Mouse (Mus musculus): ENCODE data around the gene Hspa8. TPM values are rescaled to one million over a fixed set of nuclear protein-coding genes. Genes with fewer than 3 reads are reported as not detected.
A peak's percentile ranks its signal among the peaks of the same experiment; 100 is the strongest.
"Not testable (repeated sequence)": the region's sequence is repeated elsewhere in the genome, so short reads cannot be mapped to it uniquely, and the experiment has no call there.

The Hspa8 gene
- polyA plus RNA-seq, 1 experiment from 2014 or later = 3,368 TPM

GRCm38 (mm10) chr9:40793581-40793980 is 7.2 kb upstream of the Hspa8 start:
- DNase-seq (ENCODE audit: low spot score) = no peak
- Histone ChIP-seq H3K36me3 (no peaks in the 10 kb centered on the region), H3K4me3 (no peak overlapping the region), H3K27ac (no peak overlapping the region), H3K4me1 (peaks cover 28% of the 10 kb centered on the region), H3K9me3 (no peaks in the 10 kb centered on the region), H3K27me3 (ENCODE audit: insufficient read depth, poor library complexity, severe bottlenecking) (no peaks in the 10 kb centered on the region)
- WGBS = 86% methylated on average over 5 of the region's 5 CpGs

DNA sequence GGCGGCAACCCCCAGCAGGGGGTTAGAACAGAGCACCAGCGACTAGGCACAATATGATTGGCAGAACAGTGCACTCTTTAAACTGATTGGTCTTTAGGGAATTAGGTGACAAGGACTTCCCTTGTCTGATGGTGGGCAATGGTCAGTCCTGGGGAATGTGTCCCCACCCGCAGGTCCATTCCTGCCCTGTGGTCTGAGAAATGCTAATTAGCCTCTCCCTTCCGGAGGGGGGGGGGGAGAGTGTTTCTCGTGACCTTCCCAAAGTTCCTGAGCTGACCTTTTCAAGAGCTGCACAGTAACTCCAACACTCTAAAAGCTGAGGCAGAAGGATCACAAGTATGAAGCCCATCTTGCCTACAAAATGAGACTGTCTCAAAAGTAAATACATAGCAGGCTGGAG is 6.5 kb upstream of the Hspa8 start:
- 19% methylated on average over 5 of the region's 5 CpGs for WGBS
- Histone ChIP-seq H3K27me3 (ENCODE audit: insufficient read depth, poor library complexity, severe bottlenecking) (no peaks in the 10 kb centered on the region), H3K36me3 (no peaks in the 10 kb centered on the region), H3K4me1 (peaks cover 35% of the 10 kb centered on the region), H3K4me3 (no peak overlapping the region), H3K9me3 (no peaks in the 10 kb centered on the region), H3K27ac (peak overlapping the region; percentile 47)
- no peak for DNase-seq (ENCODE audit: low spot score)

GRCm38 (mm10) chr9:40794926-40795325 is 5.9 kb upstream of the Hspa8 start:
- Histone ChIP-seq H3K4me1 (peaks cover 42% of the 10 kb centered on the region), H3K9me3 (no peaks in the 10 kb centered on the region), H3K36me3 (no peaks in the 10 kb centered on the region), H3K4me3 (no peak overlapping the region), H3K27ac (peak overlapping the region; percentile 47; the same call in 1 of the 2 replicates), H3K27me3 (ENCODE audit: insufficient read depth, poor library complexity, severe bottlenecking) (no peaks in the 10 kb centered on the region)
- WGBS = 54% methylated on average over 5 of the region's 5 CpGs
- DNase-seq (ENCODE audit: low spot score) = no peak

- Histone ChIP-seq H3K27me3 (ENCODE audit: insufficient read depth, poor library complexity, severe bottlenecking) (no peaks in the 10 kb centered on the region), H3K27ac (no peak overlapping the region), H3K4me3 (no peak overlapping the region), H3K9me3 (no peaks in the 10 kb centered on the region), H3K36me3 (no peaks in the 10 kb centered on the region), H3K4me1 (peaks cover 42% of the 10 kb centered on the region)
- 47% methylated on average over 2 of the region's 2 CpGs for WGBS
- no peak for DNase-seq (ENCODE audit: low spot score)
Measured at GRCm38 (mm10) chr9:40795562-40795961, 5.2 kb upstream of the Hspa8 start.

DNA sequence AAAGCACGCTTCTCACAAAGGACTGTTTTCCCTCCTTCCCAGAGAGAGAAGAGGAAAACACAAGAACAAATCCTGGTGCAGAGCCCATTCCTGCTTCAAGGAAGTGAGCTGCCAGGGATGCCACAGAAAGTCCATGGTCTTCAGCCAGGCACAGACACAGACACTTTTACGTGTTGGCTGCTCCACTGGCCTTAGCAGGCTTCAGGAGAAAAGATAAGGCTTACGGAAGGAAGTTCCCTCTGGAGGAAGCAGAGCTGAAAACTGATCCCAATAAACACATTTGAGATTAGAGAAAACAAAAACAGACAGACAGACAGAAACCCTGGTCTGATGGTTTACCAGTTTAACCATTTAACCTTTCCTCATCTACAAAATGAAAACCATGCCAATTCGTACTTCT is 4.7 kb upstream of the Hspa8 start:
- Histone ChIP-seq H3K27ac (peak overlapping the region; percentile 72), H3K4me3 (no peak overlapping the region), H3K27me3 (ENCODE audit: insufficient read depth, poor library complexity, severe bottlenecking) (no peaks in the 10 kb centered on the region), H3K4me1 (peaks cover 45% of the 10 kb centered on the region), H3K9me3 (no peaks in the 10 kb centered on the region), H3K36me3 (no peaks in the 10 kb centered on the region)
- WGBS = 31% methylated on average over 4 of the region's 4 CpGs
- DNase-seq (ENCODE audit: low spot score) = no peak

DNA sequence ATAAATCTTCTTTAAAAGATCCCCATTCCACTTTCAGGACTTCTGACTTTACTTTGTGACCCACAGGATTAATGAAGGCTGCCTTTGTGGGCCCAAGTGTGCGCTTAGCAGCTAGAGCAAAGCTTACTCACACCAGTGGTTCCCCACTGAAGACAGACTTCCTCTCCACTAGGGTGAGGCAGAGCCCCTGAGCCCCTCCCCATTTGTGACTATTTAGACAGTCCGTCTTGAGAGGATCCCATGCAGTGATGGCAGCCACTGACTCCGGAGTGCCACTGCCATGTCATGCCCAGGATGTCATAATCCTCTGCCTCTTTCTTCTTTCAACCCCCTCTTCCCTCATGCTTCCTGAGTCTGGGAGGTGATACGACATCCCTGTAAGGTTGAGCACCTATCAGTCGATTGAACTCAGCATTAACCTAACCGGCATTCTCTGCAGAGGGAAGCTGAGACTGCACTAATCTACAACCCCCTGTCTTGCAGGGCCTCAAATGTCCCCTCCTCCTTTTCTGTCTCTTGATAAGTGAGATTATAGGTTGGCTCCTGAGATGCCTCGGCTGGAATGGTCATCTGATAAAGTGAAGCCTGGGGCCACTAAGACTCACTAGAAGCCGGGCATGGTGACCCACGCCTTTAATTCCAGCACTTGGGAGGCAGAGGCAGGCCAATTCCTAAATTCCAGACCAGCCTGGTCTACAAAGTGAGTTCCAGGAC is 2.4 kb upstream of the Hspa8 start:
- WGBS = 56% methylated on average over 9 of the region's 9 CpGs
- H3K9me3 ChIP-seq = no peaks in the 10 kb centered on the region
- peaks cover 45% of the 10 kb centered on the region for H3K4me1 ChIP-seq
- H3K4me3 ChIP-seq = no peak overlapping the region
- peaks cover 14% of the 10 kb centered on the region for H3K36me3 ChIP-seq
- peak overlapping the region; percentile 99 for H3K27ac ChIP-seq
- DNase-seq (ENCODE audit: low spot score) = peak; percentile 73
- no peaks in the 10 kb centered on the region for H3K27me3 ChIP-seq (ENCODE audit: insufficient read depth, poor library complexity, severe bottlenecking)

DNA sequence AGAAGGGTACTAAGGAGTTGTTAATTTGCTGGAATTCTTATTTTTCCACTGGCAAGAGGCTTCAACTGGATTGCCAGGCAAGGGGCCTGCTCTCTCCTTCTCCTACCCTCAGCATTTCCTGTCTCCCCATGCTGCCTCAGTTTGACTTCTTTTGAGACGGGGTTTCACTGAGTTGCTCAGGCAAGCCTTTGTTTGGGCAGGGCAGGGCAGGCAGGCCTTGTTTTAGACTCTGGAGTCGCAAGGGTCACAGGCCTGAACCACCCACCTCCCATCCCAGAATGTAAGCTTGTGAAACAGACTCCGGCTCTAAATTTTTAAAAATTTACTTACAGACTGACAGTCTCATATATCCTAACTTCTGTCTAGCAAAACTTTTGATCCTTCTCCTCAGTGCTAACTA is 1.7 kb upstream of the Hspa8 start:
- Histone ChIP-seq H3K9me3 (no peaks in the 10 kb centered on the region), H3K27me3 (ENCODE audit: insufficient read depth, poor library complexity, severe bottlenecking) (no peaks in the 10 kb centered on the region), H3K4me3 (peak overlapping the region; percentile 98; the same call in 1 of the 2 replicates), H3K4me1 (peaks cover 43% of the 10 kb centered on the region), H3K27ac (peak overlapping the region; percentile 99), H3K36me3 (peaks cover 21% of the 10 kb centered on the region)
- 65% methylated on average over 3 of the region's 3 CpGs for WGBS
- DNase-seq (ENCODE audit: low spot score) = peak; percentile 74

- Histone ChIP-seq H3K27ac (peak overlapping the region; percentile 99), H3K27me3 (ENCODE audit: insufficient read depth, poor library complexity, severe bottlenecking) (no peaks in the 10 kb centered on the region), H3K4me3 (peak overlapping the region; percentile 98), H3K9me3 (no peaks in the 10 kb centered on the region), H3K4me1 (peaks cover 34% of the 10 kb centered on the region), H3K36me3 (peaks cover 28% of the 10 kb centered on the region)
- DNase-seq (ENCODE audit: low spot score) = peak; percentile 91
- 3% methylated on average over 30 of the region's 30 CpGs for WGBS
Measured at GRCm38 (mm10) chr9:40799837-40800501, 815 bp upstream of the Hspa8 start.

- Histone ChIP-seq H3K4me1 (peaks cover 29% of the 10 kb centered on the region), H3K4me3 (peak overlapping the region; percentile 98), H3K36me3 (peaks cover 47% of the 10 kb centered on the region), H3K27ac (peak overlapping the region; percentile 99)
- DNase-seq (ENCODE audit: low spot score) = peak; percentile 78
- under 1% methylated on average over 28 of the region's 28 CpGs for WGBS
- not testable (repeated sequence) for H3K9me3 ChIP-seq; H3K27me3 ChIP-seq (ENCODE audit: insufficient read depth, poor library complexity, severe bottlenecking)
Measured at GRCm38 (mm10) chr9:40801614-40802532, 1.1 kb downstream of the Hspa8 start.

DNA sequence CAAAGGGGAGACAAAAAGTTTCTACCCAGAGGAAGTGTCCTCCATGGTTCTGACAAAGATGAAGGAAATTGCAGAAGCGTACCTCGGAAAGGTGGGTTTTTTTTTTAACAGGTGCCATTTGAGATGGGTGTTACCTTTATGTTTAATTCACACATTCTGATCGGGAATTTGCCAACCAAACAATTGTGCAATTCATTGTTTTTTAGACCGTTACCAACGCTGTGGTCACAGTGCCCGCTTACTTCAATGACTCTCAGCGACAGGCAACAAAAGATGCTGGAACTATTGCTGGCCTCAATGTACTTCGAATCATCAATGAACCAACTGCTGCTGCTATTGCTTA is 1.7 kb downstream of the Hspa8 start:
- 14% methylated on average over 8 of the region's 8 CpGs for WGBS
- not testable (repeated sequence) for H3K27ac ChIP-seq

DNA sequence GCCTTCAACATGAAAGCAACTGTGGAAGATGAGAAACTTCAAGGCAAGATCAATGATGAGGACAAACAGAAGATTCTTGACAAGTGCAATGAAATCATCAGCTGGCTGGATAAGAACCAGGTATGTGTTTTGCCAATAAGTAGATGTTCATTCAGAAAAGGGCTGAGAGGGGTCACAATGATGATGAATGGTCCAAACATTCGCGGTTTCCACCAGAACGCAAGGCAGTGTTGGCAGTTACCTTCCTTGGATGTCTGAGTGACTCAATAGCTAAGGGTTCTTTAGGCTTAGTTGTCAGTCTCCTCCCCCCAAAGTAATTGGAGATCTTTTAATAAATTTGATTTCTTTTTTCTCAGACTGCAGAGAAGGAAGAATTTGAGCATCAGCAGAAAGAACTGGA is 3.8 kb downstream of the Hspa8 start:
- Histone ChIP-seq H3K4me1 (peaks cover 17% of the 10 kb centered on the region), H3K36me3 (peaks cover 47% of the 10 kb centered on the region)
- H3K4me3 ChIP-seq = not testable (repeated sequence)

More for the DNA sequence above, 1.7 kb downstream of the Hspa8 start:
- peaks cover 47% of the 10 kb centered on the region for H3K36me3 ChIP-seq
- not testable (repeated sequence) for DNase-seq (ENCODE audit: low spot score); H3K27me3 ChIP-seq (ENCODE audit: insufficient read depth, poor library complexity, severe bottlenecking); H3K9me3 ChIP-seq
- H3K4me1 ChIP-seq = peaks cover 33% of the 10 kb centered on the region
- H3K4me3 ChIP-seq = peak overlapping the region; percentile 98

GRCm38 (mm10) chr9:40805263-40805662 is 4.5 kb downstream of the Hspa8 start:
- no peak for DNase-seq (ENCODE audit: low spot score)
- Histone ChIP-seq H3K36me3 (peaks cover 47% of the 10 kb centered on the region), H3K4me3 (peak overlapping the region; percentile 22; the same call in 1 of the 2 replicates), H3K27ac (no peak overlapping the region), H3K4me1 (peaks cover 13% of the 10 kb centered on the region; the same call in 1 of the 2 replicates), H3K27me3 (ENCODE audit: insufficient read depth, poor library complexity, severe bottlenecking) (no peaks in the 10 kb centered on the region), H3K9me3 (no peaks in the 10 kb centered on the region)
- 44% methylated on average over 2 of the region's 2 CpGs for WGBS

More for the DNA sequence above, 3.8 kb downstream of the Hspa8 start:
- not testable (repeated sequence) for DNase-seq (ENCODE audit: low spot score); H3K9me3 ChIP-seq; H3K27me3 ChIP-seq (ENCODE audit: insufficient read depth, poor library complexity, severe bottlenecking); H3K27ac ChIP-seq
- WGBS = 67% methylated on average over 3 of the region's 3 CpGs

Measured in heart, embryonic 10.5 days (tissue).